Mouse (Mus musculus): ENCODE results near the gene Cnbd2. TPM values are rescaled to one million over a fixed set of nuclear protein-coding genes. Genes with fewer than 3 reads are reported as not detected.
A peak's percentile ranks its signal among the peaks of the same experiment; 100 is the strongest.

Cnbd2 gene
- polyA plus RNA-seq, 1 experiment from 2014 or later = 4.8 TPM

- in situ Hi-C loops (cut with MboI; ENCODE audit: low pct_unique_long_range_greater_than_20kb) = loop anchor here (25.0 kb wide), 1 partner anchor 277 kb away; the partner anchor contains the start of genes 6430550D23Rik and Ergic3
- no peak for TF ChIP-seq CTCF (IDR thresholded peaks at IDR 0.05)
- no peaks in the 10 kb centered on the region for H3K27me3 ChIP-seq
- no peak for ATAC-seq
- ChIA-PET POLR2A (no interaction called here), CTCF (no interaction called here)
- no peak for DNase-seq (ENCODE audit: low read depth, low spot score)
Observed at GRCm38 (mm10) chr2:156289552-156290160, 22.4 kb upstream of the Cnbd2 start.

GRCm38 (mm10) chr2:156291998-156292397, 20.1 kb upstream of the Cnbd2 start:
- no peak for DNase-seq (ENCODE audit: low read depth, low spot score)
- POLR2A ChIA-PET = no interaction called here
- no peak for TF ChIP-seq CTCF (IDR thresholded peaks at IDR 0.05)
- CTCF ChIA-PET = interaction anchor here (2.0 kb wide), 1 partner anchor 13 kb away, joined by 6 read pairs; no protein-coding TSS in a partner anchor
- no peaks in the 10 kb centered on the region for H3K27me3 ChIP-seq
- no peak for ATAC-seq
- in situ Hi-C loops (cut with MboI; ENCODE audit: low pct_unique_long_range_greater_than_20kb) = loop anchor here (25.0 kb wide), 1 partner anchor 280 kb away; the partner anchor contains the start of genes 6430550D23Rik and Ergic3

- DNase-seq (ENCODE audit: low read depth, low spot score) (no peak), ATAC-seq (no peak)
- TF ChIP-seq CTCF (IDR thresholded peaks at IDR 0.05) = no peak
- H3K27me3 ChIP-seq = no peaks in the 10 kb centered on the region
- ChIA-PET POLR2A (no interaction called here), CTCF (interaction anchor here (1.2 kb wide), 1 partner anchor 9 kb away, joined by 4 read pairs; no protein-coding TSS in a partner anchor)
- in situ Hi-C loops (cut with MboI; ENCODE audit: low pct_unique_long_range_greater_than_20kb) = loop anchor here (25.0 kb wide), 1 partner anchor 283 kb away; the partner anchor contains the start of genes 6430550D23Rik and Ergic3
Observed at GRCm38 (mm10) chr2:156295601-156296063, 16.5 kb upstream of the Cnbd2 start.

- ATAC-seq (no peak), DNase-seq (ENCODE audit: low read depth, low spot score) (no peak)
- H3K27me3 ChIP-seq = no peaks in the 10 kb centered on the region
- CTCF ChIA-PET = interaction anchor here (1.2 kb wide), 1 partner anchor 9 kb away, joined by 4 read pairs; no protein-coding TSS in a partner anchor
- in situ Hi-C loops (cut with MboI; ENCODE audit: low pct_unique_long_range_greater_than_20kb) = loop anchor here (25.0 kb wide), 1 partner anchor 284 kb away; the partner anchor contains the start of genes 6430550D23Rik and Ergic3
- POLR2A ChIA-PET = no interaction called here
- no peak for TF ChIP-seq CTCF (IDR thresholded peaks at IDR 0.05)
Observed at GRCm38 (mm10) chr2:156296190-156296589, 15.9 kb upstream of the Cnbd2 start.

- DNase-seq (ENCODE audit: low read depth, low spot score) (no peak), ATAC-seq (no peak)
- no peak for TF ChIP-seq CTCF (IDR thresholded peaks at IDR 0.05)
- ChIA-PET CTCF (no interaction called here), POLR2A (no interaction called here)
- H3K27me3 ChIP-seq = no peaks in the 10 kb centered on the region
- in situ Hi-C loops (cut with MboI; ENCODE audit: low pct_unique_long_range_greater_than_20kb) = loop anchor here (25.0 kb wide), 1 partner anchor 285 kb away; the partner anchor contains the start of genes 6430550D23Rik and Ergic3
Observed at GRCm38 (mm10) chr2:156297653-156298052, 14.4 kb upstream of the Cnbd2 start.

GRCm38 (mm10) chr2:156298458-156298857, 13.6 kb upstream of the Cnbd2 start:
- no peak for TF ChIP-seq CTCF (IDR thresholded peaks at IDR 0.05)
- DNase-seq (ENCODE audit: low read depth, low spot score) (no peak), ATAC-seq (no peak)
- no peaks in the 10 kb centered on the region for H3K27me3 ChIP-seq
- in situ Hi-C loops (cut with MboI; ENCODE audit: low pct_unique_long_range_greater_than_20kb) = loop anchor here (25.0 kb wide), 1 partner anchor 286 kb away; the partner anchor contains the start of genes 6430550D23Rik and Ergic3
- ChIA-PET POLR2A (no interaction called here), CTCF (no interaction called here)

GRCm38 (mm10) chr2:156302063-156302462, 10.0 kb upstream of the Cnbd2 start:
- ChIA-PET POLR2A (no interaction called here), CTCF (no interaction called here)
- no peak for ATAC-seq
- DNase-seq (ENCODE audit: low read depth, low spot score) = no peak
- in situ Hi-C loops (cut with MboI; ENCODE audit: low pct_unique_long_range_greater_than_20kb) = no loop called here
- no peak for TF ChIP-seq CTCF (IDR thresholded peaks at IDR 0.05)
- no peaks in the 10 kb centered on the region for H3K27me3 ChIP-seq

- no peak for DNase-seq (ENCODE audit: low read depth, low spot score)
- ChIA-PET POLR2A (no interaction called here), CTCF (interaction anchor here (1.4 to 3.2 kb wide), 2 partner anchors 8 to 14 kb away, joined by 4 to 11 read pairs; no protein-coding TSS in a partner anchor)
- no peak for ATAC-seq
- TF ChIP-seq CTCF (IDR thresholded peaks at IDR 0.05) = no peak
- in situ Hi-C loops (cut with MboI; ENCODE audit: low pct_unique_long_range_greater_than_20kb) = no loop called here
- no peaks in the 10 kb centered on the region for H3K27me3 ChIP-seq
Observed at GRCm38 (mm10) chr2:156304351-156304750, 7.7 kb upstream of the Cnbd2 start.

GRCm38 (mm10) chr2:156305818-156306217, 6.3 kb upstream of the Cnbd2 start:
- no peak for ATAC-seq
- H3K27me3 ChIP-seq = no peaks in the 10 kb centered on the region
- TF ChIP-seq CTCF (IDR thresholded peaks at IDR 0.05) = peak; percentile 55
- POLR2A ChIA-PET = no interaction called here
- no peak for DNase-seq (ENCODE audit: low read depth, low spot score)
- CTCF ChIA-PET = interaction anchor here (0.9 to 3.2 kb wide), 6 partner anchors 10 to 210 kb away, joined by 3 to 11 read pairs (median 4); no protein-coding TSS in a partner anchor
- in situ Hi-C loops (cut with MboI; ENCODE audit: low pct_unique_long_range_greater_than_20kb) = no loop called here

- ATAC-seq (no peak), DNase-seq (ENCODE audit: low read depth, low spot score) (no peak)
- in situ Hi-C loops (cut with MboI; ENCODE audit: low pct_unique_long_range_greater_than_20kb) = no loop called here
- H3K27me3 ChIP-seq = no peaks in the 10 kb centered on the region
- TF ChIP-seq CTCF (IDR thresholded peaks at IDR 0.05) = peak; percentile 54
- CTCF ChIA-PET = interaction anchor here (2.1 to 3.2 kb wide), 2 partner anchors 12 to 29 kb away, joined by 5 to 11 read pairs; no protein-coding TSS in a partner anchor
- POLR2A ChIA-PET = interaction anchor here (0.6 kb wide), 1 partner anchor 94 kb away, joined by 4 read pairs; no protein-coding TSS in a partner anchor
Observed at GRCm38 (mm10) chr2:156307261-156307660, 4.8 kb upstream of the Cnbd2 start.

- no peak for TF ChIP-seq CTCF (IDR thresholded peaks at IDR 0.05)
- ChIA-PET POLR2A (no interaction called here), CTCF (no interaction called here)
- H3K27me3 ChIP-seq = no peaks in the 10 kb centered on the region
- no peak for DNase-seq (ENCODE audit: low read depth, low spot score)
- in situ Hi-C loops (cut with MboI; ENCODE audit: low pct_unique_long_range_greater_than_20kb) = no loop called here
- ATAC-seq = no peak
Observed at GRCm38 (mm10) chr2:156309948-156310347, 2.2 kb upstream of the Cnbd2 start.

Data from Patski (cell line).